Mouse (Mus musculus) kidney, postnatal 4 days (tissue): ENCODE measurements around the gene Klhl33.
"Not testable (repeated sequence)": the region's sequence is repeated elsewhere in the genome, so short reads cannot be mapped to it uniquely, and the experiment has no call there.

Source experiments
- DNase-seq, 2 experiments: peaks; one replicate each; pipeline ENCODE4 v3.0.0; 2021; ENCODE audit warnings: mixed read lengths in 2 of 2

Gene Klhl33

DNA sequence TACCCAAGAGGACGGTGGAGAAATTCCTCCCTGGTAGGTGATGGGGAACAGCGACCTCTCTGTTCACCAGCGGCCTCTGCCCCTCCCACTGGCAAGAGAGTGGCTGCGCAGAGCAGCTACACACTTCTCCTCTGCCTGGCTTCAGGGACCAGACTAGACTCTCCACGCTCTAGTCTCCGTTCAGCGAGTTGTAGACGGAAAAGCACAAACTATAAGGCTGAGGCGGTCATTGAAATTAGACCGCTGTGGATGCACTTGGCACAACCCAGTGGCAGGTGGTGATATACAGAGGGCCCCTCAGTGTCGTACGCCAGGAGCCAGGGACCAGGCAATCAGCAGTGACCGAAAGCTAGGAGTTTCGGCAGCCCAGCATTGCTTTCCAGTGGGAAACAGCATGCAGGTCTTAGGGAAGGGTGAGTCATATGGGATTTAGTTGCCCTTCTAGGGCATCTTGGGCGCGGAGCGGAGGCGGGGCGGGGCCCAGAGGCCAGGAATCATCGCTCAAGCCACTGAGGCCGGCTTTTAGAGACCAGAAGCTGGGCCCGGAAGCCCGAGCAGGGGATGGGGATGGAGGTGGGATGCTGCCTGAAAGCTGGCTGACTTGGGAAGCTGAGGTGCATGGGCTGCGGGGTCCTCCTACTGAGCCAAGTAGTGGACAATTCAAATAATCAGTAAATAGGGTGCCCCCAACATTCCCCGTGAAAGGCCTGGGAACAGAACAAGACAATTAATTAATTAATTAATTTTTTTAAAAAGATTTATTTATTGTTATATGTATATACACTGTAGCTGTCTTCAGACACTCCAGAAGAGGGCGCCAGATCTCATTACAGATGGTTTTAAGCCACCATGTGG, 6.9 kb upstream of the Klhl33 start:
- peak; percentile 41 to 60 for DNase-seq

DNA sequence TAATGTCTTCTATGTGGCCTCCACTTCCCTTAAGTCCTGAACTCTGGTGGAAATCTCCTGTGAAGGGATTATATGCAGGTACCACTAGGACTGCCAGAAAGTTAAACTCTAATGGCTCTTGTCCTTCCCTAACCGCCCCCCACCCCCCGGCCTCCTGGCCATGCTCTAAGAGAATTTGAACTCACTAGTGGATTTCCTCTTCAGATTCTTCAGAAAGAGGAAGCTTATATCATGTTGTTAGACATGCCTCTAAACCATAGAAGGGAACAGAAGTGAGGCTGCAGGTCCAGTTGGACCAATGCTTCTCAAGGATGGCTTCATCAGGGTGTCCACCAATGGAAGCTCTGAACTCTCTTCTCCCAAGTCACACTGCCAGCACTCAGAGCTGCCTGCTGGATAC, 685 bp upstream of the Klhl33 start:
- not testable (repeated sequence) for DNase-seq

DNA sequence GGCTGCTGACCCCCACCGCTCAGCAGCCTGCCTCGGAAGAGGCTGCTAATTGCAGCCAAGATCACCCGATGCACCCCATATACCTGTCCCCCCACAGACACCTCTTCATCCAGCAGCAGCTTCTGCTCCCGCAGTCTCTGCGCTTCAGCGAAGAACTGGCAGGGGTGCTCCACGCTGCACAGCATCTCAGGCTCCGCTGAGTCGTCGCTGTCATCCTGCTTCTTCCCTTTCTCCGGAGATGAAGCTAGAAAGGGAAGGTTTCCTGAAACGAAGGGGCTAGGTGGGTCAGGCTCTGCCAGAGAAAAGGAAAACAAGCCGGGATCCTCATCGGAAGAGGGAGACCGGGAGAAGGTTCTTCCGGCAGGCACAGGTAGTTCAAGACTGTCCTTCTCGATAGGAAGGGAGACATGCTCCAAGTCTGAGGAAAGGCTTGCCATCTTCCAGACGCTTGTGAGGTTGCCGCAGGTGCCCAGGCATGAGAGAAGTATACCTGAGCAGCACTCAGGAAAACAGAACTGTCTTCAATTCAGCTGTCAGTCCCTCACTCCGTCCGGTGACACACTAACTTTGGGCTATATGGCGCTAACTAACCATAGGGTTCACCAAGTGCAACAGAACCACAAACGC, 447 bp downstream of the Klhl33 start:
- DNase-seq = peak; percentile 21 to 47

DNA sequence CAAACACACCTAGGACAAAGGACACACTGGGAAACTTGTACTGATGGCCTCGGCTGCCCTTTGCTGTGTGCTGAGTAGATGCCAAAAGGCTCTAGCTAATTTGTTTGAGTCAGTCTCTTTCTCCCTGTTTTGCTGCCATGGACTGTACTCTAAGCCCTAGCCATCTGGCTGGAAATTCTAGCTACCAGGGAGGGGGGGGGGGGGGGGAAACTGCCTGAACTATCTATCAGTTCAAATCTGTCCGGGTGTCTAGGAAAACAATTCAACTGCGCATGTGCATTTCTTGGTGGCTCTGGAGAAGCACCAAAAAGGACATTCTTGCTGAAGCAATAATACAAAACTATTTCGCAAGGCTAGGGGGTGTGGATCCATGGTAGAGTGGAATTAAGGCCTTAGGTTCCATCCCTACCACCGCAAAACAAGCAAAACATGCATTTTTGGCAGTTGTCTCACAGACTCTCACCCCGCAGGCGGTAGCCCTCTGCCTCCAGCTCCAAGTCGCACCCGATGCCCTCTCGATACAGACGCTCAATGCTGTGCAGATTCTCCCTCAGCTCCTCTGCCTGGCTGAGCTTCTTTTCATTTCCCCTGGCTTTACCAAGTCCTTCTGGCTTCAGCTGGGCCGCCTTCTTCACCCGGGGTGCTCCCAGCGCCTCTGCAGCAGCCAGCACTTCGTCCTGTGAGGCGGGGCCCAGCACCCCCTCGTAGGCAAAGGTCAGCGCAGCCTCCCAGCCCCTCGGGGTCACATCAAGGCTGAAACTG, 1.1 kb downstream of the Klhl33 start:
- DNase-seq = peak; percentile 36 to 56

DNA sequence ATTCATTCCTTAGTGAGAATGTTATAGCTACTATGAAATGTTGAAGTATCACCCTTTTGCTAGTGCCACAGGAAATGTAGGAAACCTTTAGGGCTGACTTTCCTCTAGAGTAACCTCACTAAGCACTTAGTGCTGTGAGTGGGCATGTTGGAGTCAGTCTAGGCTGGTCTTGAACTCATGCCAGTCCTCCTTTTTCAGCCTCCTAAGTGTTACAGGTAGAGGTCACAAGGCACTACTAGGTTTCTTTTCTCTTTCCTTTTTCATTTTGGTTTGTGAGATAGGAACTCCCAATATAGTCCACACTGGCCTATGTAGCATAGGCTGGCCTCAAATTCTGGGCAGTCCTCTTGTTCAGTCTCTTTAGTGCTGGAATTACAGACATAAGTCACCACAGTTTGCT, 1.9 kb downstream of the Klhl33 start:
- DNase-seq = no peak

DNA sequence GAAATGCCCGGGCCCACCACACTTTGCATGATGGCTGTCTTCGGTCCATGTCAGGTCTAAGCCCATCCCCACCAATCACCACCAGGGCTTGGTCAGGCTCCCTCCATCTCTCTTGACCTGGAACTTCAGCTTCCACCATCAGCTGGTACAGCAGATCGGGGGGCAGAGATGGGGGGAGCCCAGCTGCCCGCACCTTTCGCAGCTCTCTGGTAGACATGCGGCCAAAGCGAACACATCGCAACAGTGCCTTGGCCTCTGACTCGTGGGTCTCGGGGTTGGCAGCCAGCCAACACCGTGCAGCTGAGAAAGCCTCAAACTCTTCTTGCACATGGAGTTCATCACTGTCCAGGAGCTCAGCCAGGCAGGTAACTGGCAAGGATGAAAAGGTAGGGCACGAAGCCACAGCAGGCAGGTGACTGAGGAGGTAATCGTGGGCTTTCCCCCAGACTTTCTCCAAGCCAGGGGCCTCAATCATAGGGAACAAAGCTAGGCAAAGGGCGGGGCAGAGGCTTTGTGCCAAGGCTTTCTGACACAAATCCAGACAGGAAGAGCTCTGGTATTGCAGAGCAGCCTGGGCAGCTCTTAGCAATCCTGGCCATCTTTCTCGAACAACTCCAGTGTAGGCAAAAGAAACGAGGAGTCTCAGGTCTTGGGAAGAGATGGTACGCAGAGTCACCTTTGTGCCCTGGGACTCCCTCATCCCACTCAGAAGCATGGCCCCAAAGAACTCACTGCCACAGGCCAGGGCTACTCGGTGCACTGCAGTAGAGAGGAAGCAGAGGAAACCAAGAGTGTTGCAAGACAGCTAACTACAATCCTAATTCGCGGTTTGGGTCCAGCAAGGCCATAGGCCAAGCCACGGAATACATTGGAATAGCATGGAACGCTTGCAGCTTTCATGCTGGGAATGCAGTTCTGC, 4.5 kb downstream of the Klhl33 start:
- peak in 1 of 2 experiments; percentile 9 for DNase-seq

DNA sequence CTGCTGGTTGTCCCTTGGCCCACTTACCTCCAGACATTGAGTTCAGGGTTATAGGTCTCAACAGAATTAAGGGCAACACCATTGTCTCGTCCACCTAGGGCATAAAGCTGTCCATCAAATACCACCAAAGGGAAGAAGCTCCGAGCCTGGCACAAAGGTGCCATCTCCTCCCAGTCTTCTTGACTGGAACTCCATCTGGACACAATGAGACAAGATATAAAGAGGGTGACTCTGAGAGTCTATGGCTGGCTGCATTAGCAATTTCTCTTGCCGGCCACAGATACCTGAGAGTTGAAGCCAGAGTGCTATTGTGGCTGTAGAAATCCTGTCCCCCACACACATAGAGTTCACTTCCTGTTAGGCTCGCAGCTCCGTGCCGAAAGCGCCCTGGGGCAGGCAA, 5.2 kb downstream of the Klhl33 start:
- DNase-seq = no peak

DNA sequence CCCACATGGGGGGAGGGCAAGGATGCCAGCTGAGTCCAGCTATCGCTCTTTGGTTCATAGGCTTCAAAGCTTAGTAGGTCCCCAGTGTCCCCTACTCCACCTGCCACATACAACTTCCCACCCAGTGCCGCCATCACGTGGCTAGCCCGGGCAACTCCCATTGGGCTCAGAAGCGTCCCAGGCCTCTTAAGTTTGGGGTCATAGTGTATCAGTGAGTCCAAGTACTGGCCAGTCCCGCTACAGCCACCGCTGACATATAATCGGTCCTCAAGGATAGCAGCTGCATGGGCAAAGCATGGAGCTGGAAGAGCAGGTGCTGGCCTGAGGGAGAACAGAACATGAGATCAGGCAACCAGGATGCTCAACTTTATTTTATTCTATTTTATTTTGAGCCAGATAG, 5.7 kb downstream of the Klhl33 start:
- DNase-seq = no peak

DNA sequence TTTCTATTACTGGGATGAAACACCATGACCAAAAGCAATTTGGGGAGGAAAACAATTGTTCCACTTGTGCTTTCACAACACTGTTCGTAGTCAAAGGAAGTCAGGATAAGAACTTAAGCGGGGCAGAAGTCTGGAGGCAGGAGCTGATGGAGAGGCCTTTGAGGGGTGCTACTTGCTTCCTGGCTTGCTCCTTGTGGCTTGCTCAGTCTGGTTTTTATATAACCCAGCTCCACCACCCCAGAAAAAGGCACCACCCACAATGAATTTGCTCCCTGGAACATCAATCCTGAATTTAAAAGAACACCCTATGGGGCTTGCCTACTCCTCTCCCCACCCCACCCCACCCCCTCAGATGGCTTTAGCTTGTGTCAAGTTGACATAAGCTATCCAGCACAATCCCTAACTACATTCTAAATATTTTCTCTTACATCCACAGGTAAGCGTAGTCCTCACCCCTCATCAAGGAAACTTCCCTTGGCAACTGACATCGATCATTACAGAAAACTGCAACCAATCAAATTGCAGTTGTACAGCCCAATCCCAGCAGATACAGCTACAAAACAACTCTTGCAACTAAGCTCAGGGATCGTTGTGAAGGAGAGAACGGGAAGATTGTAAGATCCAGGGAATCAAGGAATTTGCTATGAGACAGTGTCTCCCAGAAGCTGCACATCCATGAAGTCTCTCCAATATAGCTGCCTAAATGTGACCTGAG, 20.9 kb downstream of the Klhl33 start:
- DNase-seq = no peak

DNA sequence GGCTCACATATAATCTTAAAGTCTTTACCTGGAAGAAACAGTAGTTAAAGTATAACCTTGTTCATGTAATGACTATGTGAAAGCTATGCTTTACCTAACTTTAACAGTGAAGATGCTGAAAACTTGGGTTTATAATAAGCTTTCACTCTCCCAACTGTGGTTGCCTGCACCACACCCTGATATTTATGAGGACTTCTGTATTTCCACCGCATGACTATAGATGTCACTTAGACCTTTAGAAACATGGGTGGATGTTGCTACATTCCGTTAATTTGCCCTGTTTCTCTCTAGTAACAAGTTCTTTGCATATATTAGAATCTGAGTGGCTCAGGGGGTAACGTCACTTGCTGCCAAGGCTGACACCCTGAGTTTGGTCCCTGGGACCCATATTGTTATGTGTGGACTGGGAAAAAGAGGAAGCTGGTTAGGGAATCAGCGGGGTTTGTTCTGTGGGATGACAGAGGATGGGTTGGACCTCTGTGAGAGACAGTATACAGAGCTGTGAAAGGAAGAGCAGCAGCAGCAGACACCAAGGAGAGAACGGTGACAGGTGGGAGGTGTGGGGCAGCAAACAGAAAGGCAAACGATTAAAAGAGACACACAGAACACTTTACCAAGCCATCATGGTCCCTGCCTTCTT, 21.6 kb downstream of the Klhl33 start:
- DNase-seq = no peak

DNA sequence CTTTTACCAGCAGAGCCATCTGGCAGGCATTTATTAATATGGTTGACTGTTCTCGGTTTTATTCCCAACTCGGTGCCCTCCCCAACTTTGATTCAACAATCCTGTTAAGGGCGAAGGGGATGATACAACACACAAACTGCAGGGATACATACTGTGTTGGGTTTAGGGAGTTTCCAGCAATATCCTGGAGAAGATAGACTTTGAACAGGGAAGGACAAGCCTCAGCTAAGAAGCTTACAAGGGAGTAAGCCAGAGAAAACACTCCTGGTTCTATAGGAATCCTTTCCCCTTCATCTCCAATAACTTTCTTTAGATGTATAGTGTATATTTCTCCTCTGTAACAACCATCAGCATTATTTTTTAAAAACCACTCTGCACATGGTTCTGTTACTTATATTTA, 22.1 kb downstream of the Klhl33 start:
- DNase-seq = no peak

DNA sequence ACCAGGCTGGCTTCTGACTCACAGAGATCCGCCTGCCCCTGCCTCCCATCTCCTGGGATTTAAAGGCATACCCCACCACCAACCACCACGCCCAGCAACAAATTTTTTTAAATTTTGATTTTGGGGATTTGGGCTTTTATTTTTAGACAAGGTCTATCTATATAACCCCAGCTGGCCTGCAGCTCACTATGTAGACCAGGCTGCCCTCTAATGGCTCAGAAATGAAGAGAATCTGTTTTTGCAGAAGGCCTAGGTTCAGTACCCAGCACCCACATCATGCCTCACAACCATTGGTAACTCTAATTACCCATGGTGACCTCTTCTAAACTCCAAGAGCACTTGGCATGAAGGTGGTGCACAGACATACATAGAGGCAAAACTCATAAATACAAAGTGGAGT, 26.0 kb downstream of the Klhl33 start:
- no peak for DNase-seq

DNA sequence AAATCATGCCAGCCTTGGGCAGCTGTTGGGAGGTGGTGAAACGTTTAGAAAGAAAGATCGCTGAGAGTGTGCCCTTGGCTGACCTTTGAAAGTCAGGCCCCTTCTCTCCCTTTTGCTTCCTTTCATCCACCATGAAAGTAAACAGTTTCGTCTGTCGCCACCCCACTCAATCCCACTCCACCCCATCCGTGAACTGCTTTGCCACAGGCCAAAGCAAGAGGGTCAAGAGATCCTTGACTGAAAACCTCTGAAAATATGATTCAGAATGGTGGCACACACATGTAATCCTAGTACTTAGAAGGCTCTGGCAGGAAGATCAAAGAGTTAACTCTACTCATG, 26.5 kb downstream of the Klhl33 start:
- no peak for DNase-seq

DNA sequence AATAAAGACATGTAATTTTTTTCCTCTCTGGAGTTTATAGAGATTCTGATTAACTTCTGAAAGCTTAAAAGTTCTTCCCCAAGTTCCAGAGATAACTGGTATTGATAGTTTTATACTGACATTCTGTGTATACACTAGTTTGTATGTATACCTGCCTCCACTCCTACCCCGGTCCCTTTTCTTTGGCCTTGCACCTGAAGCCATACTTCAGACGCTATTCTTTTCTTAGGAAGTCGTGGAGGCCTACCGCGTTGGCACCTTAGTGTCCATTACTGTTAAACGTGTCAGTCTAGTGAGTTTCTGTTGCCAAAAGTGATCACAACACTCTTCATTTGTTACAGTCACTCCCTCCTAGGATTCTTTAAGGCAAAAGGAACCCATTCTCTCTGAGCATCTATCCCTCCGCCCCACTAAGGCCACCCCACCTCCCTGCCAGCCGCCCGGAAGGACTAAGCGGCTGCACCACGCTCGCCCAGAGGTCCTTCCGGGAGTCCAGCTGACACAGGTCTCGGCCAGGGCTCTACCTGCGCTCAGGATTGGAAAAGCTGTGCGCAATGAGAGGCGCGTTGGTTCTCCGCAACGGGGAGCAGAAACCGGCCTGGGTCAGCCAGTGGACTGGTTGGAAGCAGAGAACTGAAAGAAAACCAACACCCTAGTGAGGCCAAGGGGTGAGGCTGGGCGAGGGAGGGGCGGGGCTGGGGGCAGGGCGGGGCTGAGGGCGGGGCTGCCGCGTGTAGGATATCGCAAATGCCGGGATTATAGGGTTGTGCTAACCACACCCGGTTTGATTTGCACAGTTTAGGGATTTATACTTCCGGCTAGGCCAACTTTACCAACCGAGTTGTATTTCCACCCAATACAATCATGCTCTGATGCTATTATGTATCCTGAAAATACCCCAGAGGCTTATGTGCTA, 27.2 kb downstream of the Klhl33 start, which contains the start of gene Tep1:
Gene Tep1 (minus strand): TSS at position 672 of the 916 bp plus-strand sequence.
- DNase-seq = peak; percentile 75 to 88

DNA sequence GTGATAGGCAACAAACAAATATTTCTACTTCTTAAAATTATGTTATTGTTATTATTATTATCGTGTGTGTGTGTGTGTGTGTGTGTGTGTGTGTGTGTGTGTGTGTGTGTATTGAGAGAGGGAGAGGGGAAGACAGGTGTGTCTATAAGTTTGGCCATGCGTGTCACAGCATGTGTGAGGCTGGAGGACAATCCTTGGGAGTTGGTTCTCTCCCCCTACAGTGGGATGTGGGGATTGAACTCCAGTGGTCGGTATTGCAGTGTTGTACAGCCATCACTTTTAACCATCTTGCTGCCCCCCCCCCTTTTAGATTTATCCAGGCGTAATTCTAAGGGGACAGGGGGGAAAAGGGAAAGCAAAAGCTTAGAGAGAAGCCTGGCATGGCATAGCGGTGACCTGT, 28.7 kb downstream of the Klhl33 start:
- no peak for DNase-seq

DNA sequence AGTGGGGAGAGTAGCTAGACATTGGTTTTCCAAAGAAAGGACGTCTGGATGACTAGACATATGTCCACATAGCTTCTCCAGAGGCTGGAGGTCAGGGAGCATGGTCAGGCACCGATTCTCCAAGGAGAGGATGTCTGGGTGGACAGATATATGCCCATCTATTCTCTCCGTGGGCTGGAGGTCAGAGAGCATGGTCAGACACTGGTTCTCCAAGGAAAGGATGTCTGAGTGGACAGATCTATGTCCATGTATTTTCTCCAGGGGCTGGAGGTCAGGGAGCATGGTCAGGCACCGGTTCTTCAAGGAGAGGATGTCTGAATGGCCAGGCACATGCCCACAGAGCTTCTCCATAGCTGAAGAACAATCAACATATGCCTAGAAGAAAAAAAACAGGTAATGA, 29.1 kb downstream of the Klhl33 start:
- DNase-seq = no peak

DNA sequence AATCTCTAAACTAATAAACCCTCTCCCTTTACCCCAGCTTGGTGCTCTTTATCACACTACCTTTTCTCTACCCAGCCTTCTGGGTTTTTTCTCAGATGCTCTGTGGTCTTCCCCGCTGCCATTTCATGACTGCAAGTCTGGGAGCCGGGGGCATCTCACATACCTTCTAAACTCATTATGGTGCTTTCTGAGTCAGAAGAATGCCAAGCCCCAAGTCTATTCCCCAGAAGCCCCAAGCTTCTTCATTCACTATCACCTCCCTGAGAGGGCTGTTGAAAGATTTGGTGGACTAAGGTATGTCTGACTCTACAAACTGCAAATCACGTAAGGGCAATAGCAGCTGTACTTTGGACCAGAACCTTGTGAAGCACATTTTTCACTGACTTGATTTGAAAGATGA, 30.3 kb downstream of the Klhl33 start:
- no peak for DNase-seq

DNA sequence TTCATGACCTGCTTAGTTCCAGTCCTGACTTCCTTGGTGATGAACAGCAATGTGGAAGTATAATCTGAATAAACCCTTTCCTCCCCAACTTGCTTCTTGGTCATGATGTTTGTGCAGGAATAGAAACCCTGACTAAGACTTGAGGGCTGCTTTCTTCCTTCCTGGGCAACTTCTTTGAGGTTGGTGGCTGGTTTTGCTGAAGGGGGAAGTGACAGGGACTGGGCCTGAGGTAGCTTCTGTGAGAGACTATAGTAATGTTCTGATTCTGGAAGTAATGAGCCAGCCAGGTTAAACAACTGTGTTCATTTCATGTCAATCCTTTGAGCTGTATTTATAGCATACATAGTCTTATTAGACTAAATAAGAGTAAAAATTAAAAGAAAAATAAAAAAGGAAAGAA, 32.3 kb downstream of the Klhl33 start:
- not testable (repeated sequence) for DNase-seq

DNA sequence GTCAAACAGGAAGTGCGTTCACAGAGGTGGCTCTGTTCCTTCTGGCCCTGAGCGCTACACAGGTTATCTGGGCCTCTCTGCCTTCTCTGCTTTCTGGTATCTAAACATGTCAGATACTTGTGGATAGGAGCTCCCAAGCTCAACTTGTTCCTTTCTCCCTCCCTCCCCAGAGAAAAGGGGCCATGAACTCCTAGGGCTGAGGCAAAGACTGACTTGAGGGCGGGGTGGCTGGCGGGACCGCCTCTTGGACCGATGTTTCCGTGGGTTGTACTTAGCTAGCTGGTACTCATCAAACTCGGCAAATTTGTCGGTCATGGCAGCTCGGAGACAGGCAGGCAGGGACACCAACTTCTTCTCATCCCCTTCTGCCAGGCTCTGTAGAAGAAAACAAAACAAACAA, 34.7 kb downstream of the Klhl33 start:
- DNase-seq = no peak

DNA sequence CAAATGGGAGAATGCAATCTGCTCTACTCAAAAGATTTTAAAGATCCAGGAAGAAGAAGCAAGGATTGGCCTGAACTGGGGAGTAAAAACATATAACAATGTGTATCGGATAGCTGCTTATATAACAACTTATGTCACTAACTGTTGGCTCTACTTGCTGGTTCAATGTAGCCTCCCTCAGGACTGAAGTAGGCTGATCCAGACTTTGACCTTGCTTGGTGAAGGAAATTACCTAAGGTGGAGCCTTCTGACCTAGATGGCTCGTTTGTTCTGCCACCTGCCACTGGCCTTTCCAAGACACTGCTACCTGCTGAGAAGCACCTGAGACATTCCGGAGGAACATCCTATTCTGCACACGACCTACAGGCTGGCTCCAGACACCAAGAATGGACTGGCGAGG, 41.5 kb downstream of the Klhl33 start:
- no peak for DNase-seq
